8 mouse cellular contexts compared by ENCODE assay signal in genomic region chr13:22041651-22042567, GRCm38 (mm10). TPM values are rescaled to one million over a fixed set of nuclear protein-coding genes. Genes with fewer than 3 reads are reported as not detected.
DNase-seq lines count a peak whose midpoint lies in the region; ATAC-seq and TF ChIP-seq lines count a peak whose summit lies in the region.

No protein-coding gene starts in this region.

- TF ChIP-seq EP300 in heart, postnatal 0 days (IDR thresholded peaks at IDR 0.05; ENCODE audit: low read depth) = no peak

- DNase-seq in heart, postnatal 0 days (ENCODE audit: low spot score) = no peak
- no peak for DNase-seq in heart, postnatal 36 days
- peak; percentile 51 for DNase-seq in MN1 (ENCODE audit: low spot score)
- DNase-seq in thymus, postnatal 4 days = no peak
- DNase-seq in ovary, postnatal 14 days (ENCODE audit: low spot score) = no peak

- no peak for ATAC-seq in heart, postnatal 0 days (ENCODE audit: insufficient read depth, low read depth)
- no peak for ATAC-seq in forebrain, embryonic 13.5 days
- no peak for ATAC-seq in liver, embryonic 16.5 days (ENCODE audit: low read depth)
- no peak for ATAC-seq in activated CD4-positive, CD25-positive, alpha-beta regulatory T cell, adult 4 months

- no peaks in the 10 kb centered on the region for H3K9me3 ChIP-seq in heart, postnatal 0 days (replicated peaks; ENCODE audit: control insufficient read depth, low read length)
- H3K9me3 ChIP-seq in forebrain, embryonic 13.5 days (replicated peaks) = no peaks in the 10 kb centered on the region
- no peaks in the 10 kb centered on the region for H3K9me3 ChIP-seq in liver, embryonic 16.5 days (replicated peaks; ENCODE audit: control insufficient read depth, low read length)

- peak overlapping the region; percentile 40 for H3K4me3 ChIP-seq in heart, postnatal 0 days (ENCODE audit: low read depth, low read length)
- peak overlapping the region; percentile 51 for H3K4me3 ChIP-seq in forebrain, embryonic 13.5 days
- H3K4me3 ChIP-seq in liver, embryonic 16.5 days (ENCODE audit: low read depth, low read length) = peak overlapping the region; percentile 60

- peaks cover 21% of the 10 kb centered on the region for H3K4me1 ChIP-seq in heart, postnatal 0 days (ENCODE audit: control insufficient read depth, insufficient read depth)
- H3K4me1 ChIP-seq in forebrain, embryonic 13.5 days = peaks cover 28% of the 10 kb centered on the region
- peaks cover 36% of the 10 kb centered on the region for H3K4me1 ChIP-seq in liver, embryonic 16.5 days (ENCODE audit: control insufficient read depth, low read depth, low read length)

- no peaks in the 10 kb centered on the region for H3K27me3 ChIP-seq in heart, postnatal 0 days (ENCODE audit: control insufficient read depth, insufficient read depth, low read length)
- H3K27me3 ChIP-seq in forebrain, embryonic 13.5 days = no peaks in the 10 kb centered on the region
- no peaks in the 10 kb centered on the region for H3K27me3 ChIP-seq in liver, embryonic 16.5 days (ENCODE audit: control insufficient read depth, insufficient read depth, low read depth, low read length)

- intact Hi-C loops in heart, postnatal 36 days (cut with DNase I) = loop anchor here (2.0 to 10.0 kb wide), 8 partner anchors 217 to 1700 kb away; partner anchors contain the start of genes Hist1h1t, Hist1h2af, Hist1h2ai and Hist1h2bc

- TF ChIP-seq CTCF in heart, postnatal 0 days (IDR thresholded peaks at IDR 0.05; ENCODE audit: low read depth) = no peak

- 6% methylated on average over 13 of the region's 13 CpGs for WGBS in heart, postnatal 0 days
- WGBS in forebrain, embryonic 13.5 days = 1% methylated on average over 13 of the region's 13 CpGs
- 3% methylated on average over 13 of the region's 13 CpGs for WGBS in liver, embryonic 16.5 days (ENCODE audit: insufficient replicate concordance)

- H3K9ac ChIP-seq in heart, postnatal 0 days (replicated peaks; ENCODE audit: low read depth, low read length) = peak overlapping the region; percentile 57
- peak overlapping the region; percentile 70 for H3K9ac ChIP-seq in forebrain, embryonic 13.5 days
- peak overlapping the region; percentile 60 for H3K9ac ChIP-seq in liver, embryonic 16.5 days (ENCODE audit: low read depth, low read length)

- H3K36me3 ChIP-seq in heart, postnatal 0 days (replicated peaks; ENCODE audit: control insufficient read depth, insufficient read depth, low read length) = no peaks in the 10 kb centered on the region
- H3K36me3 ChIP-seq in forebrain, embryonic 13.5 days (ENCODE audit: poor library complexity, severe bottlenecking) = no peaks in the 10 kb centered on the region
- H3K36me3 ChIP-seq in liver, embryonic 16.5 days (ENCODE audit: control insufficient read depth, insufficient read depth) = no peaks in the 10 kb centered on the region

- peak overlapping the region; percentile 77 for H3K27ac ChIP-seq in heart, postnatal 0 days (ENCODE audit: low read depth)
- H3K27ac ChIP-seq in forebrain, embryonic 13.5 days = peak overlapping the region; percentile 97
- H3K27ac ChIP-seq in liver, embryonic 16.5 days (ENCODE audit: low read length) = peak overlapping the region; percentile 97

- peak overlapping the region; percentile 57 for H3K4me2 ChIP-seq in heart, postnatal 0 days (ENCODE audit: low read depth, low read length)
- H3K4me2 ChIP-seq in forebrain, embryonic 13.5 days = peak overlapping the region; percentile 82
- peak overlapping the region; percentile 68 for H3K4me2 ChIP-seq in liver, embryonic 16.5 days (ENCODE audit: low read depth, low read length)

RNA-seq across cellular contexts. Expression of gene Hist1h4i, which starts 0.7 kb away (rescaled TPM):
- total RNA-seq in heart, postnatal 0 days (2014; rRNA removed; ENCODE audit: low replicate concordance) = 29.3 and 34.1 TPM in 2 replicates
- polyA plus RNA-seq in heart, postnatal 0 days (2015; fragmentation: Nextera tagmentation; extraction: Ambion mirVana) = 4.0 and 4.2 TPM in 2 replicates
- 10 to 100 TPM; 15.8 to 18.6 TPM for total RNA-seq in heart, postnatal 36 days (2021)
- 42.8 and 45.2 TPM in 2 replicates for polyA plus RNA-seq in forebrain, embryonic 13.5 days (2015; fragmentation: Nextera tagmentation; extraction: Ambion mirVana)
- 47.5 and 58.3 TPM in 2 replicates for polyA plus RNA-seq in liver, embryonic 16.5 days (2015; fragmentation: Nextera tagmentation; extraction: Ambion mirVana)
- 10 to 100 TPM in 1 of 2 experiments, 1 to 10 TPM in 1; 5.9 to 14.6 TPM for polyA plus RNA-seq in activated CD4-positive, CD25-positive, alpha-beta regulatory T cell, adult 4 months (2017; shearing (Covaris generic))

RNA-seq across cellular contexts. Expression of gene Hist1h2ag, which starts 0.8 kb away (rescaled TPM):
- 658 and 1,026 TPM in 2 replicates for total RNA-seq in heart, postnatal 0 days (2014; rRNA removed; ENCODE audit: low replicate concordance)
- 7.6 and 7.9 TPM in 2 replicates for polyA plus RNA-seq in heart, postnatal 0 days (2015; fragmentation: Nextera tagmentation; extraction: Ambion mirVana)
- total RNA-seq in heart, postnatal 36 days (2021) = 10 to 100 TPM; 10.3 to 10.5 TPM
- 60.3 and 62.0 TPM in 2 replicates for polyA plus RNA-seq in forebrain, embryonic 13.5 days (2015; fragmentation: Nextera tagmentation; extraction: Ambion mirVana)
- 13.1 and 20.8 TPM in 2 replicates for polyA plus RNA-seq in liver, embryonic 16.5 days (2015; fragmentation: Nextera tagmentation; extraction: Ambion mirVana)
- not detected for polyA plus RNA-seq in activated CD4-positive, CD25-positive, alpha-beta regulatory T cell, adult 4 months (2017; shearing (Covaris generic))

RNA-seq across cellular contexts. Expression of gene Hist1h2bj, which starts 1.1 kb away (rescaled TPM):
- 1,225 and 1,316 TPM in 2 replicates for total RNA-seq in heart, postnatal 0 days (2014; rRNA removed; ENCODE audit: low replicate concordance)
- polyA plus RNA-seq in heart, postnatal 0 days (2015; fragmentation: Nextera tagmentation; extraction: Ambion mirVana) = 1.7 and 3.1 TPM in 2 replicates
- total RNA-seq in heart, postnatal 36 days (2021) = 1 to 10 TPM; 7.2 to 9.7 TPM
- polyA plus RNA-seq in forebrain, embryonic 13.5 days (2015; fragmentation: Nextera tagmentation; extraction: Ambion mirVana) = 13.3 and 13.9 TPM in 2 replicates
- polyA plus RNA-seq in liver, embryonic 16.5 days (2015; fragmentation: Nextera tagmentation; extraction: Ambion mirVana) = 13.4 and 22.7 TPM in 2 replicates
- polyA plus RNA-seq in activated CD4-positive, CD25-positive, alpha-beta regulatory T cell, adult 4 months (2017; shearing (Covaris generic)) = 10 to 100 TPM in 1 of 2 experiments, 1 to 10 TPM in 1; 4.4 to 13.9 TPM

RNA-seq across cellular contexts. Expression of gene Hist1h2bk, which starts 6.2 kb away (rescaled TPM):
- 563 and 573 TPM in 2 replicates for total RNA-seq in heart, postnatal 0 days (2014; rRNA removed; ENCODE audit: low replicate concordance)
- 0.34 TPM in 1 of 2 replicates, not detected in the other for polyA plus RNA-seq in heart, postnatal 0 days (2015; fragmentation: Nextera tagmentation; extraction: Ambion mirVana)
- 10 to 100 TPM; 23.3 to 28.1 TPM for total RNA-seq in heart, postnatal 36 days (2021)
- polyA plus RNA-seq in forebrain, embryonic 13.5 days (2015; fragmentation: Nextera tagmentation; extraction: Ambion mirVana) = 7.5 and 10.3 TPM in 2 replicates
- polyA plus RNA-seq in liver, embryonic 16.5 days (2015; fragmentation: Nextera tagmentation; extraction: Ambion mirVana) = 2.9 and 4.7 TPM in 2 replicates
- 1 to 10 TPM; 2.6 to 4.2 TPM for polyA plus RNA-seq in activated CD4-positive, CD25-positive, alpha-beta regulatory T cell, adult 4 months (2017; shearing (Covaris generic))

RNA-seq across cellular contexts. Expression of gene Hist1h2ah, which starts 6.5 kb away (rescaled TPM):
- total RNA-seq in heart, postnatal 0 days (2014; rRNA removed; ENCODE audit: low replicate concordance) = 48.9 and 128 TPM in 2 replicates
- 1.9 TPM in 1 of 2 replicates, not detected in the other for polyA plus RNA-seq in heart, postnatal 0 days (2015; fragmentation: Nextera tagmentation; extraction: Ambion mirVana)
- 10 to 100 TPM in 1 of 2 experiments, 1 to 10 TPM in 1; 2.3 to 12.5 TPM for total RNA-seq in heart, postnatal 36 days (2021)
- polyA plus RNA-seq in forebrain, embryonic 13.5 days (2015; fragmentation: Nextera tagmentation; extraction: Ambion mirVana) = 2.8 and 10.7 TPM in 2 replicates
- 13.7 and 18.8 TPM in 2 replicates for polyA plus RNA-seq in liver, embryonic 16.5 days (2015; fragmentation: Nextera tagmentation; extraction: Ambion mirVana)
- 100 to 1,000 TPM in 1 of 2 experiments, not detected in 1; 174 TPM for polyA plus RNA-seq in activated CD4-positive, CD25-positive, alpha-beta regulatory T cell, adult 4 months (2017; shearing (Covaris generic))
